In genomic region chr3:154572341-154572972, GRCm38 (mm10) we compare ENCODE assay signal across 8 mouse cellular contexts. TPM values are rescaled to one million over a fixed set of nuclear protein-coding genes. Genes with fewer than 3 reads are reported as not detected.
A peak's percentile ranks its signal among the peaks of the same experiment; 100 is the strongest.
DNase-seq lines count a peak whose midpoint lies in the region; ATAC-seq and TF ChIP-seq lines count a peak whose summit lies in the region.

No protein-coding gene starts in this region.

- DNase-seq in 3T3-L1 (ENCODE audit: low read depth, low spot score) (peak; percentile 83), liver (peak; percentile 74)
- DNase-seq in adrenal gland, adult 2 months = peak; percentile 54
- DNase-seq in embryo, embryonic 10.5 days (ENCODE audit: low spot score) = peak; percentile 94
- peak; percentile 37 to 71 for DNase-seq in gastrocnemius, postnatal 4 days (ENCODE audit: low spot score in 2 of 2)
- DNase-seq in kidney, adult 2 months = peak; percentile 61
- DNase-seq in spleen, postnatal 36 days (ENCODE audit: low spot score in 2 of 2) = peak; percentile 15 to 21

- peak; percentile 90 for TF ChIP-seq CTCF in kidney, adult 2 months (conservative IDR thresholded peaks at IDR 0.05; ENCODE audit: insufficient read depth, insufficient read length, low read depth, low read length)

- no peak overlapping the region for H3K27ac ChIP-seq in kidney, adult 2 months (ENCODE audit: insufficient read depth, low read depth, low read length)

- H3K4me3 ChIP-seq in kidney, adult 2 months (ENCODE audit: insufficient read depth, low read depth, low read length) = no peak overlapping the region

- no peaks in the 10 kb centered on the region for H3K4me1 ChIP-seq in kidney, adult 2 months (ENCODE audit: control insufficient read depth, insufficient read depth, low read length)

- peaks cover 2% of the 10 kb centered on the region; the same call in 1 of the 2 replicates for H3K27me3 ChIP-seq in kidney, adult 2 months (replicated peaks; ENCODE audit: control insufficient read depth, insufficient read depth, low read length)

- ATAC-seq in monocyte, adult 5-6 weeks (replicated peaks; ENCODE audit: insufficient number of reproducible peaks, low FRiP score, low TSS enrichment, poor library complexity, severe bottlenecking) = peak; percentile 87

- 11% methylated on average over 12 of the region's 12 CpGs for WGBS in kidney, adult 2 months

- TF ChIP-seq POLR2A in kidney, adult 2 months (IDR thresholded peaks at IDR 0.05; ENCODE audit: low read depth, low read length) = no peak

- no peaks in the 10 kb centered on the region for H3K36me3 ChIP-seq in kidney, adult 2 months (ENCODE audit: control insufficient read depth, insufficient read depth, low read length)

RNA-seq across cellular contexts. Expression of gene Cryz, which starts 24.1 kb away (rescaled TPM):
- total RNA-seq in adrenal gland, adult 2 months (2021) = 10 to 100 TPM; 18.1 to 24.3 TPM
- polyA plus RNA-seq in adrenal gland, adult 2 months (2012; rRNA removed) = 5.0 and 6.6 TPM in 2 replicates
- 10 to 100 TPM; 12.9 to 13.0 TPM for total RNA-seq in gastrocnemius, postnatal 4 days (2021)
- polyA plus RNA-seq in kidney, adult 2 months (2012; rRNA removed) = 218 and 240 TPM in 2 replicates
- total RNA-seq in monocyte, adult 5-6 weeks (2017) = 0.67 to 3.1 TPM (median 1.8 TPM) in 3 replicates

RNA-seq across cellular contexts. Expression of gene Tyw3, which starts 24.4 kb away (rescaled TPM):
- total RNA-seq in adrenal gland, adult 2 months (2021) = 1 to 10 TPM; 4.0 to 6.6 TPM
- 6.8 and 12.2 TPM in 2 replicates for polyA plus RNA-seq in adrenal gland, adult 2 months (2012; rRNA removed)
- total RNA-seq in gastrocnemius, postnatal 4 days (2021) = 1 to 10 TPM; 5.2 to 5.7 TPM
- polyA plus RNA-seq in kidney, adult 2 months (2012; rRNA removed) = 12.0 and 12.5 TPM in 2 replicates
- total RNA-seq in monocyte, adult 5-6 weeks (2017) = 0.86 to 3.5 TPM (median 2.7 TPM) in 3 replicates

Comparison
In these comparisons a context has a peak if more than half of its experiments do, and no peak if none do; other contexts are left out.
1. DNase-seq: peak in every context shown above with its lines; median percentile 94 in embryo, embryonic 10.5 days; 83 in 3T3-L1; 74 in liver; 61 in kidney, adult 2 months; 54 in adrenal gland, adult 2 months; 54 in gastrocnemius, postnatal 4 days; 18 in spleen, postnatal 36 days.